Mouse (Mus musculus) midbrain, embryonic 14.5 days (tissue): ENCODE measurements around the gene Washc4. TPM values are rescaled to one million over a fixed set of nuclear protein-coding genes. Genes with fewer than 3 reads are reported as not detected.

Source experiments
- ATAC-seq: fragments of 200-750 bp; cut with Nextera tagmentation; 2 replicates; pipeline ENCODE4 v1.8.0; 2017; ENCODE audit warnings: moderate number of reproducible peaks, moderate library complexity; ENCODE audit not compliant: low FRiP score, low TSS enrichment
- DNase-seq: peaks from one replicate; pipeline ENCODE4 v3.0.0-alpha.2; 2015
- H3K27ac ChIP-seq: fragments of 300-500 bp; sonication (generic); replicated peaks from 2 replicates; pipeline ENCODE4 v1.5.1; 2014; ENCODE audit warnings: mild to moderate bottlenecking, low read depth, low read length, moderate library complexity
- H3K27me3 ChIP-seq: fragments of 300-500 bp; sonication (generic); 2 replicates; pipeline ENCODE4 v1.6.1; 2014; ENCODE audit warnings: low read length, control low read depth, mixed read lengths; ENCODE audit not compliant: control insufficient read depth, insufficient read depth
- H3K36me3 ChIP-seq: fragments of 300-500 bp; sonication (generic); 2 replicates; pipeline ENCODE4 v1.6.1; 2014; ENCODE audit warnings: low read length, control low read depth; ENCODE audit not compliant: control insufficient read depth, insufficient read depth
- H3K4me1 ChIP-seq: fragments of 300-500 bp; sonication (generic); 2 replicates; pipeline ENCODE4 v1.6.1; 2014; ENCODE audit warnings: mild to moderate bottlenecking, antibody characterized with exemption, low read length, control low read depth; ENCODE audit not compliant: control insufficient read depth, insufficient read depth
- H3K4me2 ChIP-seq: fragments of 300-500 bp; sonication (generic); 2 replicates; pipeline ENCODE4 v1.6.1; 2014; ENCODE audit warnings: mild to moderate bottlenecking, low read length, moderate library complexity
- H3K4me3 ChIP-seq: fragments of 300-500 bp; sonication (generic); replicated peaks from 2 replicates; pipeline ENCODE4 v1.5.1; 2014; ENCODE audit warnings: low read depth, low read length
- H3K9ac ChIP-seq: fragments of 300-500 bp; sonication (generic); replicated peaks from 2 replicates; pipeline ENCODE4 v1.6.1; 2014; ENCODE audit warnings: mild to moderate bottlenecking, low read length, moderate library complexity
- H3K9me3 ChIP-seq: fragments of 300-500 bp; sonication (generic); 2 replicates; pipeline ENCODE4 v1.6.1; 2016; ENCODE audit warnings: low read length, control low read depth, mixed read lengths; ENCODE audit not compliant: control insufficient read depth
- WGBS: fragments of 180-500 bp; shearing (Covaris S2); extraction: QIAGEN DNeasy Blood & Tissue Kit; methylation state at CpG from one replicate; pipeline ENCODE4 v1.1.7; 2014; 5-methylcytosine and 5-hydroxymethylcytosine counted together
- polyA plus RNA-seq: library from polyadenylated mRNA; unstranded; fragments of >200 nt; fragmentation: Nextera tagmentation; extraction: Ambion mirVana; gene quantifications from 2 replicates; pipeline ENCODE4 v1.2.1, GENCODE M21; 2014

Washc4 gene
- polyA plus RNA-seq, 1 experiment from 2014 or later: 35.0 TPM

DNA sequence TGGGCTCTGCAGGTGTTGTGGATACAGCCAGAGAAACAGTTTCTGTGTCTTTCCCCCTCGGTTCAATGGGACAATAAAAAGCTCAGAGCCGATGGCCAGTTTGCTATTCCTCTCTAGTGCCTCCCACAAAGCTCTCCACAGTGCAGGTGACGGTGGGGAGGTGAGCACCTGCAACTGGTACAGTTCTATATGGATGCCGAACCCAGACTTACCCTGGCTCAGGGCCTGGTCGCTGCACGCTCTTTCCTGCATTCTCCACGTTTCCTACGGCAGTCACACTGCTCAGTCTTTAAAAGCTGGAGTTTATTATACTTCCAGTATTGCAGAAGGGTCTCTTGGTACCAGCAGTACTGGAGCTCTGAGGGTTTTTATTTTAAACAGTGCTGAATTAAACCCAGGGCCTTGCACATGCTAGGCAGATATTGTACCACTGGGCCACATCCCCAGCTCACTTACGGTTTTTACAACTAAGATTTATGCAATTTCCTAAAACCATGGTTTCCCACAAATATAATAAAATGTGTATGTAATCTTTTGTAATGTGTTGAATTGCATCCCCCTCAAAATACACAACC is 83.6 kb downstream of the Washc4 start:
- Histone ChIP-seq H3K4me3 (no peak overlapping the region), H3K27me3 (no peaks in the 10 kb centered on the region), H3K4me1 (no peaks in the 10 kb centered on the region), H3K4me2 (no peak overlapping the region), H3K9me3 (no peaks in the 10 kb centered on the region), H3K9ac (no peak overlapping the region), H3K27ac (no peak overlapping the region), H3K36me3 (peaks cover 47% of the 10 kb centered on the region)
- no peak for DNase-seq
- ATAC-seq: no peak
- 97% methylated on average over 9 of the region's 9 CpGs for WGBS

DNA sequence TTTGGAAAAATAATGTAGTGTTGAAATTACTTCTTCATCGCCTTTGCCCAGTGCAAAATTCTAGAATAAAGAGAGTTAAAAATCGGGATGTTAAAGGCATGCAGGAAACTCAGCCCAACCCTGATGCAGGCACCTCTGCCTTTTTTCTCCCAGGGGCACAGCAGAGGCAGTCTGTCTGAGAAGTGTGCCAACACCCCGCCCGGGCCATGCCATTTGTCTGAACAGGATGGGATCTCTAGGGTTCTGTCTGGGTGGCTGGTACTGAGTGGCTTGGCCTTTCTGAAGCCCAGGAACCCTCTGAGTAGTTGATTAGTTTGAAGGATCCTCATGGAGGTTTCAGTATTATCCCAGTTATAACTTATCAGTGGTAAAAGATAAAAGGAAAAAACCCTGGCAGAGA is 84.7 kb downstream of the Washc4 start:
- ATAC-seq: no peak
- Histone ChIP-seq H3K4me3 (no peak overlapping the region), H3K27me3 (no peaks in the 10 kb centered on the region), H3K4me2 (no peak overlapping the region), H3K9me3 (no peaks in the 10 kb centered on the region), H3K27ac (no peak overlapping the region), H3K36me3 (peaks cover 47% of the 10 kb centered on the region), H3K9ac (no peak overlapping the region), H3K4me1 (no peaks in the 10 kb centered on the region)
- 92% methylated on average over 4 of the region's 4 CpGs for WGBS
- DNase-seq: no peak

GRCm38 (mm10) chr10:83629190-83629781 is 85.7 kb downstream of the Washc4 start:
- H3K4me3 ChIP-seq: no peak overlapping the region
- 87% methylated on average over 12 of the region's 12 CpGs for WGBS
- H3K9ac ChIP-seq: no peak overlapping the region
- no peak overlapping the region for H3K4me2 ChIP-seq
- 0 out of 2 replicates have a peak, but pooled peaks cover 3% of the 10 kb centered on the region for H3K4me1 ChIP-seq
- H3K36me3 ChIP-seq: peaks cover 44% of the 10 kb centered on the region
- no peak for DNase-seq
- no peaks in the 10 kb centered on the region for H3K9me3 ChIP-seq
- no peak overlapping the region for H3K27ac ChIP-seq
- no peaks in the 10 kb centered on the region for H3K27me3 ChIP-seq
- no peak for ATAC-seq

- 97% methylated on average over 5 of the region's 5 CpGs for WGBS
Observed at GRCm38 (mm10) chr10:83629878-83630277, 86.3 kb downstream of the Washc4 start.

DNA sequence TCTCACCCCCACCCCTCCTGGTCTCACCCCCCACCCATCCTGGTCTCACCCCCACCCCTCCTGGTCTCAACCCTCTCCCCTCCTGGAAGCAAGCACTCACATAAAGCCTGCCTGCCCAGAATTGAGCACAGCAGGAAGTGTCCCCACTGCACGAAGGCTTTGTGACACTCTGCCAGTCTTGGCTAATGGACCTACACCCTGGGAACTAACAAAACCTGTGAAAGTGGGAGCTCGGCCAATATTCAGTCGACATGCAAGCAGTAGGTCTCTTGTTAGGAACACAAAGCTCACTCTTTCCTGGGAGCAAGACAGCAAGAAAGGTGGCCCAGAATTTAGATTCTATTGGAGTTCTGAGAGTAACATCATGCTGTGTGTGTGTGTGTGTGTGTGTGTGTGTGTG is 87.3 kb downstream of the Washc4 start:
- Histone ChIP-seq H3K4me2 (no peak overlapping the region), H3K4me3 (no peak overlapping the region), H3K9ac (no peak overlapping the region), H3K9me3 (no peaks in the 10 kb centered on the region), H3K27me3 (no peaks in the 10 kb centered on the region), H3K36me3 (peaks cover 31% of the 10 kb centered on the region), H3K4me1 (peaks cover 9% of the 10 kb centered on the region; the same call in 1 of the 2 replicates), H3K27ac (no peak overlapping the region; the same call in 1 of the 2 replicates)
- peak; percentile 44 for DNase-seq
- ATAC-seq: no peak
- WGBS: 66% methylated on average over 3 of the region's 3 CpGs

More at GRCm38 (mm10) chr10:83629878-83630277, 86.3 kb downstream of the Washc4 start:
- Histone ChIP-seq H3K9me3 (no peaks in the 10 kb centered on the region), H3K4me3 (no peak overlapping the region), H3K27me3 (no peaks in the 10 kb centered on the region), H3K36me3 (peaks cover 38% of the 10 kb centered on the region), H3K4me1 (peaks cover 9% of the 10 kb centered on the region; the same call in 1 of the 2 replicates), H3K4me2 (no peak overlapping the region), H3K9ac (no peak overlapping the region), H3K27ac (no peak overlapping the region)
- DNase-seq: no peak
- no peak for ATAC-seq

- WGBS: 92% methylated on average over 10 of the region's 10 CpGs
- no peaks in the 10 kb centered on the region for H3K27me3 ChIP-seq
- H3K9me3 ChIP-seq: no peaks in the 10 kb centered on the region
- H3K4me1 ChIP-seq: peaks cover 9% of the 10 kb centered on the region; the same call in 1 of the 2 replicates
- DNase-seq (no peak), ATAC-seq (no peak)
- no peak overlapping the region for H3K4me3 ChIP-seq
- no peak overlapping the region for H3K9ac ChIP-seq
- H3K4me2 ChIP-seq: no peak overlapping the region
- H3K27ac ChIP-seq: no peak overlapping the region
- peaks cover 31% of the 10 kb centered on the region for H3K36me3 ChIP-seq
Observed at GRCm38 (mm10) chr10:83631775-83632174, 88.2 kb downstream of the Washc4 start.

DNA sequence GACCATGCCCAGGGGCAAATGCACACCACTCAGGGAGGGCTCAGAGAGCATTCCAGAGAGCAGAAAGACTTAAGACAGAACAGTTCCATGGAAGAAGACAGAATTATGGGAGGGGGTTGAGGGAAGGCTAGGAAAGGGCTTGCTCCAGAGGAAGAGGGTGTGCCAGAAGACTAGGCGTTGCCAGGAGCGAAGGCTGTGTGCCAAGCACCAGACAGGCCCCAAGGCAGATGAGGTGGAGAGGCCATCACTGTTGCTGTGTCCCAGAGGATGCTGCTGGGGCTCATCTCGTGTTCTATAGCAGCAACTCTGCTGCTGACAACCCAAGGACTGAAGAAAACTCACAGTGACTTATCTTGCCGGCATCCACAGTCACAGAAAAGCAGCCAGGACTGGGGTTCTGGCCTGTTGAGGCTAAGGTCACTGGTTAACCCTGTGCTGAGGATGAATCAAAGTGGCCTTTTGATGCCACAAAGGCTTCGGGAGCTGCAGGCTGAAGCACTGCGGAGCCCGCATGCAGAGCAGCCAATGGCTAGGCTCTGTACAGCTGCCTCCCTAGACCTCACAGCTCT is 89.3 kb downstream of the Washc4 start:
- Histone ChIP-seq H3K9ac (no peak overlapping the region), H3K4me3 (no peak overlapping the region), H3K27ac (no peak overlapping the region), H3K4me1 (peaks cover 9% of the 10 kb centered on the region; the same call in 1 of the 2 replicates), H3K27me3 (no peaks in the 10 kb centered on the region), H3K36me3 (peaks cover 25% of the 10 kb centered on the region), H3K4me2 (no peak overlapping the region), H3K9me3 (no peaks in the 10 kb centered on the region)
- no peak for DNase-seq
- ATAC-seq: no peak
- WGBS: 70% methylated on average over 7 of the region's 7 CpGs

DNA sequence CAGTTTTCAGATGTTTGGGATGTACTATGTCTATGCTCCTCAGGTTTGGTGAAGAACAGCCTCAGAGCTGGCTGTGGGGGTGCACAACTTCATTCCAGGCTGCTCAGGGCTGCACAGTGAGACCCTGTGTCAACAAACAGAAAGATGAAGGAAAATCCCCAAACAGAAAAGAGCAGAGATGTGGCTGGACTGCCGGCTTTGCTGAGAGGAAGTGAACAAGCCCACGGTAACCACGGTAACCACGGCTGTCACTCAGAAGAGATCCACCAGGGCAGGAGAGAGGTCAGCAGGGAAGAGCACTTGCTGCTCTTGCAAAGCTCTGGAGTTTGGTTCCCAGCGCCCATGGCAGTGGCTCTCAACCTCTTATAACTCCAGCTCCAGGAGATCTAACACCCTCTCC is 90.9 kb downstream of the Washc4 start:
- Histone ChIP-seq H3K4me3 (no peak overlapping the region), H3K27me3 (no peaks in the 10 kb centered on the region), H3K9ac (no peak overlapping the region), H3K27ac (0 out of 2 replicates have a peak overlapping the region, but pooled peaks have one; percentile 49), H3K36me3 (peaks cover 13% of the 10 kb centered on the region), H3K4me1 (peaks cover 9% of the 10 kb centered on the region; the same call in 1 of the 2 replicates), H3K4me2 (no peak overlapping the region), H3K9me3 (no peaks in the 10 kb centered on the region)
- WGBS: 9% methylated on average over 5 of the region's 5 CpGs
- ATAC-seq (no peak), DNase-seq (peak; percentile 69)
